Mouse (Mus musculus) spleen, adult 2 months (tissue): ENCODE data around the gene Abhd18. TPM values are rescaled to one million over a fixed set of nuclear protein-coding genes. Genes with fewer than 3 reads are reported as not detected.

Experiments used
- DNase-seq, 2 experiments: peaks; one replicate each; pipeline versions ENCODE4 v3.0.0 to v3.0.0-alpha.2; 2012 to 2021; ENCODE audit warnings: low spot score in 2 of 2, low read depth in 1 of 2
- H3K27ac ChIP-seq: fragments of 200-500 bp; 2 replicates; pipeline ENCODE4 v1.5.1; 2012; ENCODE audit warnings: low read length, inconsistent platforms; ENCODE audit not compliant: insufficient read depth
- H3K27me3 ChIP-seq: fragments of 200-500 bp; 2 replicates; pipeline ENCODE4 v1.6.1; 2012; ENCODE audit warnings: mild to moderate bottlenecking, moderate library complexity, low read length, inconsistent platforms; ENCODE audit not compliant: control insufficient read depth, insufficient read depth
- H3K36me3 ChIP-seq: fragments of 200-500 bp; 2 replicates; pipeline ENCODE4 v1.6.1; 2012; ENCODE audit warnings: mild to moderate bottlenecking, low read length, inconsistent platforms; ENCODE audit not compliant: control insufficient read depth, insufficient read depth
- H3K4me1 ChIP-seq: fragments of 200-500 bp; 2 replicates; pipeline ENCODE4 v1.6.1; 2011; ENCODE audit warnings: inconsistent platforms; ENCODE audit not compliant: control insufficient read depth, insufficient read depth, insufficient read length
- H3K4me3 ChIP-seq: fragments of 200-500 bp; 2 replicates; pipeline ENCODE4 v1.5.1; 2011; ENCODE audit warnings: mild to moderate bottlenecking, inconsistent platforms; ENCODE audit not compliant: insufficient read depth, insufficient read length; ENCODE audit errors: extremely low read depth
- CTCF ChIP-seq: fragments of 200-500 bp; IDR thresholded peaks from 2 replicates; pipeline ENCODE4 v1.5.1; 2011; ENCODE audit warnings: mild to moderate bottlenecking, inconsistent platforms; ENCODE audit not compliant: insufficient read depth, insufficient read length, insufficient replicate concordance; ENCODE audit errors: extremely low read depth
- POLR2A ChIP-seq: fragments of 200-500 bp; IDR thresholded peaks from 2 replicates; pipeline ENCODE4 v1.6.1; 2011; ENCODE audit warnings: low read depth, low read length, inconsistent platforms
- WGBS: fragments of 180-500 bp; shearing (Covaris S2); methylation state at CpG from one replicate; pipeline ENCODE4 v1.1.7; 2018; 5-methylcytosine and 5-hydroxymethylcytosine counted together
- polyA plus RNA-seq: library from polyadenylated mRNA; depleted of rRNA; stranded (reverse); fragments of >200 nt; gene quantifications from 2 replicates; pipeline ENCODE4 v1.2.3, GENCODE M21; 2012

Abhd18 gene
- polyA plus RNA-seq, 1 experiment, result 1.2 TPM

- under 1% methylated on average over 114 of the region's 118 CpGs for WGBS
- DNase-seq, result no peak
- H3K36me3 ChIP-seq, result no peaks in the 10 kb centered on the region
- H3K27me3 ChIP-seq, result no peaks in the 10 kb centered on the region
- peak overlapping the region; percentile 79 for H3K4me3 ChIP-seq
- H3K27ac ChIP-seq, result peak overlapping the region; percentile 71
- TF ChIP-seq CTCF (no peak), POLR2A (no peak)
- no peaks in the 10 kb centered on the region; the same call in 1 of the 2 replicates for H3K4me1 ChIP-seq
Observed at GRCm38 (mm10) chr3:40949903-40950600, 103.3 kb downstream of the Abhd18 start.

DNA sequence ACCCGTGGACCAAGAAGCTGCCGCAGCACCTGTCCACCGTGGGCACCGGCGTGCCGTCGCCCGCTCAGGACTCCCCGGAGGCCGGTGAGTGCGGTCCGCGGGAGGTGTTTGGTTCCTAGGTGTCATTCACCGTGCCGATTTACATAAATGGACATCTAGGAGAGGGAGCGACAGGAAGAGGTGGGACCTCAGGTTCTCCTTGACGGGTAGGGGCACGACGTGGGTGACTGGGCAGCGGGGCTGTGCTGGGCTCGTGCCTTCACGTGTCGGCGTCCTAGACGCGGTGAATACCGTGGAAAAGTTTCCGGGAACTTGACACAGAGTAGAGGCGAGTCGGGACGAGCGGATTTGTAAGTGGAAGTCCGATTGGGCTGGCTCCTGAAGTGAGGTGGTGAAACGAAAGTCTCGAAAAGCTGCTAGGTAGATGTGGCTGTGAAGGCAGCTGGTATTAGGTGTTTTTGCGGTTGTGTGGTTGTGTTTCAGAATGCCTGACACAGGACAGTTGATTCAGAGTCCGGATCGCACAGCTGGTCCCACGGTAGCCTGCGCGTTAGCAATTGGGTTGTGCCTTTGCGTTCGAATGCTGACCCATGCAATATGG lies 103.9 kb downstream of the Abhd18 start:
- peak overlapping the region; percentile 71; the same call in 1 of the 2 replicates for H3K27ac ChIP-seq

GRCm38 (mm10) chr3:40951365-40951764 lies 104.6 kb downstream of the Abhd18 start:
- H3K27ac ChIP-seq, result no peak overlapping the region
- peak overlapping the region; percentile 79 for H3K4me3 ChIP-seq
- DNase-seq, result no peak
- H3K36me3 ChIP-seq, result no peaks in the 10 kb centered on the region
- TF ChIP-seq POLR2A (no peak), CTCF (no peak)
- H3K27me3 ChIP-seq, result no peaks in the 10 kb centered on the region
- H3K4me1 ChIP-seq, result no peaks in the 10 kb centered on the region; the same call in 1 of the 2 replicates
- WGBS, result 8% methylated on average over 7 of the region's 7 CpGs

More for the DNA sequence above, 103.9 kb downstream of the Abhd18 start:
- under 1% methylated on average over 43 of the region's 43 CpGs for WGBS
- H3K4me3 ChIP-seq, result peak overlapping the region; percentile 79
- TF ChIP-seq CTCF, result no peak
- TF ChIP-seq POLR2A, result no peak
- no peaks in the 10 kb centered on the region for H3K27me3 ChIP-seq
- no peaks in the 10 kb centered on the region; the same call in 1 of the 2 replicates for H3K4me1 ChIP-seq
- peak; percentile 34 to 52 for DNase-seq
- H3K36me3 ChIP-seq, result no peaks in the 10 kb centered on the region

- H3K27me3 ChIP-seq, result no peaks in the 10 kb centered on the region
- no peaks in the 10 kb centered on the region; the same call in 1 of the 2 replicates for H3K4me1 ChIP-seq
- no peak overlapping the region for H3K4me3 ChIP-seq
- no peak for DNase-seq
- H3K36me3 ChIP-seq, result no peaks in the 10 kb centered on the region
- no peak overlapping the region for H3K27ac ChIP-seq
- no peak for TF ChIP-seq POLR2A
- no peak for TF ChIP-seq CTCF
Observed at GRCm38 (mm10) chr3:40952606-40953005, 105.8 kb downstream of the Abhd18 start.

DNA sequence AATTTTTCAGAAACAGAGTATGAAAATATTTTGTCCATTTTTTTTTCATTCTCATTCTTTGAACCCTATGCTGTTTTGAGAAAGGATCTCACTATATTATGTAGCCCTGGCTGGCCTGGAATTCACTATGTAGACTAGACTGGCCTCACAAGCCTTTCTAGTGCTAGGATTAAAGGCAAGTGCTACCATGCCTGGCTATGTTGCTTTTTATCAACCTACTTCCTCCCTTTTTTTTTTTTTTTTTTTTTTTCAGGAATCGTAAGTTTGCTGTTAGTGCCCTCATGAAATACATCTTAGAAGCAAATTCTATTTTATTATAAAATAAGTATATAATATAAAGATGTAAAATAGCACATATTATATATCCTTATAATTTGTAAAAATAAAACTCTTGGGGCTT lies 108.0 kb downstream of the Abhd18 start:
- Histone ChIP-seq H3K27me3 (no peaks in the 10 kb centered on the region), H3K27ac (no peak overlapping the region), H3K4me3 (no peak overlapping the region), H3K4me1 (no peaks in the 10 kb centered on the region; the same call in 1 of the 2 replicates), H3K36me3 (no peaks in the 10 kb centered on the region)
- DNase-seq, result no peak
- WGBS, result 86% methylated on average over 1 of the region's 1 CpGs
- TF ChIP-seq POLR2A (no peak), CTCF (no peak)

DNA sequence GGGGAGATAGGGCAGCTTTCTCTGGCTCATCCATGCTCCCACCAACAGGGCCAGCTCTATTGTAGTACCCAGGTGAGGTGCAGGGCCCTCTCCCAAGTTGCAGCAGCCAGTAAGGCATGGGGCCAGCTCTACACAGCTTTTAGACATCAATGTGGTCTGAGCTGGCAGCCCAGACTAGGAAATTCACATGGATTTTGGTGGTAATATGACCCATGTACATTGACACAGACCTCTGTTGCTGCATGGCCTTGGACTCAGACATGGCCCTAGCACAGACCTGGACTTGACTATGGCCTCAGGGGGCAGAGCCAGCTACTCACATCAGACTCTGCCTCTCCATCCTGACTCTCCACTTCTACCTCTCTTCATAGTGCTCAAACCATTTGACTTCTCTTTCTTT lies 112.1 kb downstream of the Abhd18 start:
- Histone ChIP-seq H3K27ac (no peak overlapping the region), H3K4me1 (no peaks in the 10 kb centered on the region; the same call in 1 of the 2 replicates), H3K4me3 (no peak overlapping the region), H3K36me3 (no peaks in the 10 kb centered on the region), H3K27me3 (no peaks in the 10 kb centered on the region)
- TF ChIP-seq POLR2A (no peak), CTCF (no peak)
- DNase-seq, result no peak

DNA sequence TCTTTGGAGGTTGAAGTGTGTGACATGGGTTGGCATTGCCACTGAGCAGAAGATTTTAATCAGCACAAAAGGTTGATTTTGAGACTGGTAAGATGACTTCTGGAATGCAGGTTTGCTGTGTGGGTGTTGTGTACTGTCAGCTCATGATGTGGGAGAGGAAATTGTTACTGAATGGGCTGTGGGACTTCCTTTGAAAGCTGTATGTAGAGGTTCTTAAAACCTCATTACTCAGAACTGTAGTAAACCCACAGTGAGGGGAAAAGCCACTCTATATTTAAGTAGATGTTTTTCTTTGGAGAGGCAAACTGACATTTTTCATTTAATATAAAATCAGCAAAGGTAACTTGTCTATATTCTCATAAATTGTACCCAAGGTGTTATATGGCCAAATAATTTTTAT lies 134.0 kb downstream of the Abhd18 start:
- H3K36me3 ChIP-seq, result no peaks in the 10 kb centered on the region
- no peak overlapping the region for H3K27ac ChIP-seq
- no peaks in the 10 kb centered on the region for H3K27me3 ChIP-seq
- H3K4me1 ChIP-seq, result no peaks in the 10 kb centered on the region
- no peak overlapping the region for H3K4me3 ChIP-seq
- TF ChIP-seq POLR2A (no peak), CTCF (no peak)
- no peak for DNase-seq
